24 mouse cellular contexts compared by ENCODE assay signal in genomic region chr5:117117241-117117640, GRCm38 (mm10). TPM values are rescaled to one million over a fixed set of nuclear protein-coding genes. Genes with fewer than 3 reads are reported as not detected.
DNase-seq lines count a peak whose midpoint lies in the region; ATAC-seq and TF ChIP-seq lines count a peak whose summit lies in the region.
"Had no signal": no experiment of that assay in that cellular context is flagged by ENCODE, and none has a peak within 500 bp of the region (broad histone marks: within the 10 kb centered on the region; RNA-seq: fewer than 3 reads in every experiment).

No protein-coding gene starts in this region.

- peaks cover 15% of the 10 kb centered on the region for H3K27me3 ChIP-seq in embryonic facial prominence, embryonic 13.5 days
- H3K27me3 ChIP-seq in embryonic facial prominence, embryonic 10.5 days (replicated peaks; ENCODE audit: low read depth, poor library complexity, severe bottlenecking): peaks cover 20% of the 10 kb centered on the region
- no peaks in the 10 kb centered on the region for H3K27me3 ChIP-seq in liver, embryonic 11.5 days (replicated peaks; ENCODE audit: control insufficient read depth, insufficient read depth, low read length)
- H3K27me3 ChIP-seq in liver, postnatal 0 days (ENCODE audit: insufficient read depth, low read length): no peaks in the 10 kb centered on the region

- peaks cover 13% of the 10 kb centered on the region for H3K36me3 ChIP-seq in embryonic facial prominence, embryonic 13.5 days
- peaks cover 17% of the 10 kb centered on the region for H3K36me3 ChIP-seq in embryonic facial prominence, embryonic 10.5 days (replicated peaks)
- peaks cover 9% of the 10 kb centered on the region for H3K36me3 ChIP-seq in liver, embryonic 11.5 days (ENCODE audit: control insufficient read depth, insufficient read depth, low read length)
- peaks cover 11% of the 10 kb centered on the region; the same call in 1 of the 2 replicates for H3K36me3 ChIP-seq in liver, postnatal 0 days (replicated peaks; ENCODE audit: insufficient read depth, low read length)

- TF ChIP-seq CTCF in layer of hippocampus, adult 2 months (conservative IDR thresholded peaks at IDR 0.05): no peak
- no peak for TF ChIP-seq CTCF in liver, postnatal 0 days (IDR thresholded peaks at IDR 0.05; ENCODE audit: low read depth)

- no peak for ATAC-seq in embryonic facial prominence, embryonic 13.5 days (ENCODE audit: insufficient number of reproducible peaks, insufficient read depth, low FRiP score, low TSS enrichment, low read depth)
- ATAC-seq in liver, embryonic 11.5 days (replicated peaks; ENCODE audit: low FRiP score): no peak
- ATAC-seq in liver, postnatal 0 days: no peak
- ATAC-seq: CD4-positive, CD25-positive, alpha-beta regulatory T cell, adult 4 months; forebrain, embryonic 14.5 days; inflammation-experienced regulatory T-cells, adult 6 months had no signal

- H3K4me1 ChIP-seq in embryonic facial prominence, embryonic 13.5 days: peaks cover 37% of the 10 kb centered on the region
- H3K4me1 ChIP-seq in embryonic facial prominence, embryonic 10.5 days: peaks cover 41% of the 10 kb centered on the region
- peaks cover 23% of the 10 kb centered on the region for H3K4me1 ChIP-seq in liver, embryonic 11.5 days (replicated peaks; ENCODE audit: control insufficient read depth, insufficient read depth, low read length)
- peaks cover 25% of the 10 kb centered on the region for H3K4me1 ChIP-seq in liver, postnatal 0 days (ENCODE audit: insufficient read depth)

- H3K9ac ChIP-seq in embryonic facial prominence, embryonic 13.5 days: no peak overlapping the region
- H3K9ac ChIP-seq in liver, embryonic 11.5 days (ENCODE audit: low read depth, low read length): no peak overlapping the region
- no peak overlapping the region for H3K9ac ChIP-seq in liver, postnatal 0 days (replicated peaks)
- H3K9ac ChIP-seq: embryonic facial prominence, embryonic 12.5 days; heart, embryonic 13.5 days; hindbrain, embryonic 14.5 days; limb, embryonic 15.5 days had no signal

- H3K4me2 ChIP-seq in embryonic facial prominence, embryonic 13.5 days: peak overlapping the region; percentile 7; the same call in 1 of the 2 replicates
- H3K4me2 ChIP-seq in liver, embryonic 11.5 days: no peak overlapping the region
- no peak overlapping the region for H3K4me2 ChIP-seq in liver, postnatal 0 days (ENCODE audit: low read depth, low read length)
- H3K4me2 ChIP-seq: embryonic facial prominence, embryonic 12.5 days; heart, embryonic 13.5 days; hindbrain, embryonic 14.5 days; limb, embryonic 15.5 days had no signal

- no peaks in the 10 kb centered on the region for H3K9me3 ChIP-seq in embryonic facial prominence, embryonic 13.5 days
- no peaks in the 10 kb centered on the region for H3K9me3 ChIP-seq in embryonic facial prominence, embryonic 10.5 days
- no peaks in the 10 kb centered on the region for H3K9me3 ChIP-seq in liver, embryonic 11.5 days (ENCODE audit: control insufficient read depth, low read length)
- H3K9me3 ChIP-seq in liver, postnatal 0 days (ENCODE audit: low read length): no peaks in the 10 kb centered on the region
- H3K9me3 ChIP-seq: embryonic facial prominence, embryonic 12.5 days; heart, embryonic 13.5 days; limb, embryonic 15.5 days had no signal

- H3K4me3 ChIP-seq in embryonic facial prominence, embryonic 13.5 days: no peak overlapping the region
- no peak overlapping the region for H3K4me3 ChIP-seq in embryonic facial prominence, embryonic 10.5 days
- no peak overlapping the region for H3K4me3 ChIP-seq in layer of hippocampus, adult 2 months
- H3K4me3 ChIP-seq in liver, embryonic 11.5 days (ENCODE audit: low read depth, low read length): no peak overlapping the region
- no peak overlapping the region for H3K4me3 ChIP-seq in liver, postnatal 0 days (ENCODE audit: low read depth, low read length)
- H3K4me3 ChIP-seq: embryonic facial prominence, embryonic 12.5 days; heart, embryonic 13.5 days; left cerebral cortex, adult 2 months; limb, embryonic 15.5 days had no signal

- no peak for TF ChIP-seq EP300 in liver, postnatal 0 days (IDR thresholded peaks at IDR 0.05; ENCODE audit: low read depth)

- WGBS in embryonic facial prominence, embryonic 13.5 days: 53% methylated on average over 2 of the region's 2 CpGs
- 83% methylated on average over 2 of the region's 2 CpGs for WGBS in embryonic facial prominence, embryonic 10.5 days
- 83% methylated on average over 2 of the region's 2 CpGs for WGBS in liver, embryonic 11.5 days
- 74% methylated on average over 2 of the region's 2 CpGs for WGBS in liver, postnatal 0 days (ENCODE audit: insufficient replicate concordance)

- H3K27ac ChIP-seq in embryonic facial prominence, embryonic 13.5 days: peak overlapping the region; percentile 60; the same call in 1 of the 2 replicates
- H3K27ac ChIP-seq in embryonic facial prominence, embryonic 10.5 days (replicated peaks): no peak overlapping the region
- H3K27ac ChIP-seq in layer of hippocampus, adult 2 months: peak overlapping the region; percentile 61
- peak overlapping the region; percentile 19 for H3K27ac ChIP-seq in liver, embryonic 11.5 days (ENCODE audit: low read depth, low read length)
- H3K27ac ChIP-seq in liver, postnatal 0 days (ENCODE audit: low read depth): peak overlapping the region; percentile 97
- H3K27ac ChIP-seq: embryonic facial prominence, embryonic 12.5 days; heart, embryonic 13.5 days; hindbrain, embryonic 14.5 days; left cerebral cortex, adult 2 months; limb, embryonic 15.5 days had no signal

- no peak for DNase-seq in embryonic facial prominence, embryonic 10.5 days (ENCODE audit: low spot score)
- no peak for DNase-seq in layer of hippocampus, adult 2 months (ENCODE audit: low spot score in 2 of 2)
- no peak for DNase-seq in layer of hippocampus, adult 8-10 months (ENCODE audit: low spot score in 2 of 2)
- no peak for DNase-seq in liver, embryonic 11.5 days (ENCODE audit: low spot score)
- no peak for DNase-seq in liver, postnatal 0 days
- DNase-seq in layer of hippocampus, adult 11-12 months (ENCODE audit: low spot score): no peak
- DNase-seq: cerebellum, adult 18-20 months; cerebellum, postnatal 14 days; gastrocnemius, postnatal 14 days; heart, adult 11 months; kidney, adult 8-10 months; kidney, postnatal 25 days; layer of hippocampus, adult 9-11 months; left cerebral cortex, postnatal 4 days; lung, postnatal 4 days had no signal

RNA-seq across cellular contexts. Expression of gene Suds3, which starts 1.3 kb away (rescaled TPM):
- 87.8 and 89.7 TPM in 2 replicates for polyA plus RNA-seq in embryonic facial prominence, embryonic 13.5 days (2015; fragmentation: Nextera tagmentation; extraction: Ambion mirVana)
- 74.6 and 76.4 TPM in 2 replicates for polyA plus RNA-seq in embryonic facial prominence, embryonic 10.5 days (2016; fragmentation: Nextera tagmentation; extraction: Ambion mirVana)
- total RNA-seq in layer of hippocampus, adult 2 months (2021): 100 to 1,000 TPM; 112 to 130 TPM
- total RNA-seq in layer of hippocampus, adult 8-10 months (2022): 100 to 1,000 TPM; 110 to 124 (median 116) TPM
- polyA plus RNA-seq in liver, embryonic 11.5 days (2014; fragmentation: Nextera tagmentation; extraction: Ambion mirVana): 37.8 and 41.9 TPM in 2 replicates
- polyA plus RNA-seq in liver, postnatal 0 days (2015; fragmentation: Nextera tagmentation; extraction: Ambion mirVana): 30.5 and 33.4 TPM in 2 replicates

RNA-seq across cellular contexts. Expression of gene Taok3, which starts 2.7 kb away (rescaled TPM):
- 14.3 and 16.3 TPM in 2 replicates for polyA plus RNA-seq in embryonic facial prominence, embryonic 13.5 days (2015; fragmentation: Nextera tagmentation; extraction: Ambion mirVana)
- polyA plus RNA-seq in embryonic facial prominence, embryonic 10.5 days (2016; fragmentation: Nextera tagmentation; extraction: Ambion mirVana): 8.1 TPM in 2 replicates
- 10 to 100 TPM; 57.0 to 60.8 TPM for total RNA-seq in layer of hippocampus, adult 2 months (2021)
- total RNA-seq in layer of hippocampus, adult 8-10 months (2022): 10 to 100 TPM; 55.8 to 65.4 (median 61.2) TPM
- 69.3 and 73.6 TPM in 2 replicates for polyA plus RNA-seq in liver, embryonic 11.5 days (2014; fragmentation: Nextera tagmentation; extraction: Ambion mirVana)
- polyA plus RNA-seq in liver, postnatal 0 days (2015; fragmentation: Nextera tagmentation; extraction: Ambion mirVana): 40.5 and 41.9 TPM in 2 replicates
